Mouse (Mus musculus) telencephalon, adult 2 months (tissue): ENCODE measurements around the gene Lancl1.

Source experiments
- DNase-seq: peaks from one replicate; pipeline ENCODE4 v3.0.0-alpha.2; 2011; ENCODE audit warnings: low read depth, low spot score

Gene Lancl1

GRCm38 (mm10) chr1:67038246-67038987 lies at the start of gene Lancl1:
Lancl1 (minus strand) TSS chr1:67038872.
- DNase-seq = peak; percentile 89

- no peak for DNase-seq
These were observed 40.5 kb upstream of the Lancl1 start for GRCm38 (mm10) chr1:67079146-67079545.

- DNase-seq = no peak
These were observed 40.0 kb upstream of the Lancl1 start for GRCm38 (mm10) chr1:67078666-67079065.

- no peak for DNase-seq
These were observed 39.1 kb upstream of the Lancl1 start for GRCm38 (mm10) chr1:67077739-67078138.

GRCm38 (mm10) chr1:67067561-67067960 lies 28.9 kb upstream of the Lancl1 start:
- no peak for DNase-seq

GRCm38 (mm10) chr1:67065347-67066270 lies 26.9 kb upstream of the Lancl1 start:
- DNase-seq = no peak

- peak; percentile 68 for DNase-seq
These were observed 22.9 kb upstream of the Lancl1 start for GRCm38 (mm10) chr1:67061456-67062085.

GRCm38 (mm10) chr1:67055816-67056215 lies 17.1 kb upstream of the Lancl1 start:
- DNase-seq = no peak

- no peak for DNase-seq
These were observed 14.0 kb upstream of the Lancl1 start for GRCm38 (mm10) chr1:67052721-67053120.

GRCm38 (mm10) chr1:67049600-67049999 lies 10.9 kb upstream of the Lancl1 start:
- no peak for DNase-seq

- no peak for DNase-seq
These were observed 10.0 kb upstream of the Lancl1 start for GRCm38 (mm10) chr1:67048696-67049095.

- no peak for DNase-seq
These were observed 6.4 kb upstream of the Lancl1 start for GRCm38 (mm10) chr1:67045100-67045499.

- DNase-seq = no peak
These were observed 3.9 kb upstream of the Lancl1 start for GRCm38 (mm10) chr1:67042583-67042982.

- DNase-seq = no peak
These were observed 411 bp upstream of the Lancl1 start for GRCm38 (mm10) chr1:67039083-67039482.

GRCm38 (mm10) chr1:67037198-67037597 lies 1.5 kb downstream of the Lancl1 start:
- no peak for DNase-seq

- no peak for DNase-seq
These were observed 5.4 kb downstream of the Lancl1 start for GRCm38 (mm10) chr1:67033278-67033677.

- no peak for DNase-seq
These were observed 11.7 kb downstream of the Lancl1 start for GRCm38 (mm10) chr1:67026927-67027511.

GRCm38 (mm10) chr1:67026142-67026541 lies 12.5 kb downstream of the Lancl1 start:
- no peak for DNase-seq

GRCm38 (mm10) chr1:67022767-67023166 lies 15.9 kb downstream of the Lancl1 start:
- DNase-seq = no peak

- no peak for DNase-seq
These were observed 16.6 kb downstream of the Lancl1 start for GRCm38 (mm10) chr1:67022051-67022450.

- no peak for DNase-seq
These were observed 18.0 kb downstream of the Lancl1 start for GRCm38 (mm10) chr1:67020637-67021161.
